Mouse (Mus musculus) small intestine, adult 2 months (tissue): ENCODE measurements around the gene Oas1f. TPM values are rescaled to one million over a fixed set of nuclear protein-coding genes. Genes with fewer than 3 reads are reported as not detected.
A peak's percentile ranks its signal among the peaks of the same experiment; 100 is the strongest.

ENCODE experiments used
- H3K27ac ChIP-seq: fragments of 200-500 bp; 2 replicates; pipeline ENCODE4 v1.5.1; 2012; ENCODE audit warnings: low read depth, low read length, control low read depth, inconsistent platforms; ENCODE audit not compliant: insufficient read depth
- H3K27me3 ChIP-seq: fragments of 200-500 bp; 2 replicates; pipeline ENCODE4 v1.6.1; 2012; ENCODE audit warnings: mild to moderate bottlenecking, moderate library complexity, low read length, inconsistent platforms; ENCODE audit not compliant: control insufficient read depth, insufficient read depth
- H3K36me3 ChIP-seq: fragments of 200-500 bp; 2 replicates; pipeline ENCODE4 v1.6.1; 2012; ENCODE audit warnings: mild to moderate bottlenecking, low read length, control low read depth, inconsistent platforms; ENCODE audit not compliant: control insufficient read depth, insufficient read depth
- H3K4me1 ChIP-seq: fragments of 200-500 bp; 2 replicates; pipeline ENCODE4 v1.6.1; 2012; ENCODE audit warnings: low read length, inconsistent platforms, mixed read lengths; ENCODE audit not compliant: control insufficient read depth, insufficient read depth, insufficient read length
- H3K4me3 ChIP-seq: fragments of 200-500 bp; 2 replicates; pipeline ENCODE4 v1.5.1; 2012; ENCODE audit warnings: low read depth, mild to moderate bottlenecking, control low read depth, inconsistent platforms, low read length, moderate library complexity
- CTCF ChIP-seq: fragments of 200-500 bp; IDR thresholded peaks from 2 replicates; pipeline ENCODE4 v1.5.1; 2012; ENCODE audit warnings: low read depth, mild to moderate bottlenecking, control low read depth, inconsistent platforms, low read length, moderate library complexity, mixed read lengths; ENCODE audit not compliant: insufficient replicate concordance, insufficient read length; ENCODE audit errors: extremely low read depth
- POLR2A ChIP-seq: fragments of 200-500 bp; IDR thresholded peaks from 2 replicates; pipeline ENCODE4 v1.6.1; 2012; ENCODE audit warnings: low read depth, mild to moderate bottlenecking, control low read depth, inconsistent platforms, low read length, moderate library complexity
- WGBS: fragments of 180-500 bp; shearing (Covaris S2); methylation state at CpG from one replicate; pipeline ENCODE4 v1.1.7; 2018; 5-methylcytosine and 5-hydroxymethylcytosine counted together
- polyA plus RNA-seq: library from polyadenylated mRNA; depleted of rRNA; stranded (reverse); fragments of >200 nt; gene quantifications from 2 replicates; pipeline ENCODE4 v1.2.3, GENCODE M21; 2012

The Oas1f gene
- polyA plus RNA-seq, 1 experiment = 0.19 TPM

- Histone ChIP-seq H3K27me3 (no peaks in the 10 kb centered on the region), H3K4me1 (peaks cover 5% of the 10 kb centered on the region; the same call in 1 of the 2 replicates), H3K27ac (no peak overlapping the region), H3K36me3 (no peaks in the 10 kb centered on the region), H3K4me3 (no peak overlapping the region)
- WGBS = 66% methylated on average over 3 of the region's 3 CpGs
- no peak for TF ChIP-seq POLR2A
- TF ChIP-seq CTCF = peak; percentile 33; the same call in 1 of the 2 replicates
Observed at GRCm38 (mm10) chr5:120849601-120850136, 2.5 kb downstream of the Oas1f start.

GRCm38 (mm10) chr5:120859241-120859640 lies 12.1 kb downstream of the Oas1f start:
- WGBS = 68% methylated on average over 2 of the region's 2 CpGs
- no peak overlapping the region for H3K27ac ChIP-seq
- TF ChIP-seq POLR2A = no peak
- no peak for TF ChIP-seq CTCF
- H3K36me3 ChIP-seq = no peaks in the 10 kb centered on the region
- no peak overlapping the region for H3K4me3 ChIP-seq
- H3K27me3 ChIP-seq = no peaks in the 10 kb centered on the region
- H3K4me1 ChIP-seq = no peaks in the 10 kb centered on the region

- Histone ChIP-seq H3K4me3 (no peak within 1 kb of the TSS), H3K36me3 (no peaks in the 10 kb centered on the region), H3K27ac (no peak within 1 kb of the TSS), H3K4me1 (no peaks in the 10 kb centered on the region), H3K27me3 (no peaks in the 10 kb centered on the region)
- TF ChIP-seq CTCF (no peak), POLR2A (no peak)
- 13% methylated on average over 4 of the region's 4 CpGs for WGBS
Observed at GRCm38 (mm10) chr5:120861121-120861520, 14.0 kb downstream of the Oas1f start, which contains the start of gene Oas1h. TSS of gene Oas1h (plus strand) at chr5:120861421.

- H3K36me3 ChIP-seq = no peaks in the 10 kb centered on the region
- WGBS = 74% methylated on average over 3 of the region's 3 CpGs
- no peaks in the 10 kb centered on the region for H3K4me1 ChIP-seq
- no peak for TF ChIP-seq POLR2A
- peak; percentile 24; the same call in 1 of the 2 replicates for TF ChIP-seq CTCF
- no peaks in the 10 kb centered on the region for H3K27me3 ChIP-seq
- H3K4me3 ChIP-seq = no peak overlapping the region
- no peak overlapping the region for H3K27ac ChIP-seq
Observed at GRCm38 (mm10) chr5:120865336-120865860, 18.2 kb downstream of the Oas1f start.

GRCm38 (mm10) chr5:120869436-120870015 lies 22.4 kb downstream of the Oas1f start:
- Histone ChIP-seq H3K4me3 (no peak overlapping the region), H3K27ac (no peak overlapping the region), H3K4me1 (no peaks in the 10 kb centered on the region), H3K36me3 (no peaks in the 10 kb centered on the region), H3K27me3 (no peaks in the 10 kb centered on the region)
- TF ChIP-seq POLR2A = no peak
- no peak for TF ChIP-seq CTCF
- WGBS = 83% methylated on average over 7 of the region's 7 CpGs

GRCm38 (mm10) chr5:120870081-120870480 lies 22.9 kb downstream of the Oas1f start:
- no peaks in the 10 kb centered on the region for H3K4me1 ChIP-seq
- TF ChIP-seq POLR2A (no peak), CTCF (no peak)
- H3K27ac ChIP-seq = no peak overlapping the region
- H3K4me3 ChIP-seq = no peak overlapping the region
- H3K36me3 ChIP-seq = no peaks in the 10 kb centered on the region
- no peaks in the 10 kb centered on the region for H3K27me3 ChIP-seq
- WGBS = 54% methylated on average over 3 of the region's 3 CpGs

GRCm38 (mm10) chr5:120870782-120871181 lies 23.6 kb downstream of the Oas1f start:
- Histone ChIP-seq H3K4me3 (no peak overlapping the region), H3K36me3 (no peaks in the 10 kb centered on the region), H3K27ac (no peak overlapping the region), H3K4me1 (no peaks in the 10 kb centered on the region), H3K27me3 (no peaks in the 10 kb centered on the region)
- WGBS = 79% methylated on average over 7 of the region's 7 CpGs
- TF ChIP-seq CTCF = no peak
- TF ChIP-seq POLR2A = no peak
